Mouse (Mus musculus) lung, adult 2 months (tissue): ENCODE results near the gene Ankub1.

Source experiments
- CTCF ChIP-seq: fragments of 200-500 bp; IDR thresholded peaks from 2 replicates; pipeline ENCODE4 v1.5.1; 2011; ENCODE audit warnings: mild to moderate bottlenecking, low read length, control low read depth; ENCODE audit not compliant: insufficient read depth
- POLR2A ChIP-seq: fragments of 200-500 bp; IDR thresholded peaks from 2 replicates; pipeline ENCODE4 v1.6.1; 2011; ENCODE audit warnings: low read depth, mild to moderate bottlenecking, control low read depth, low read length, borderline replicate concordance; ENCODE audit errors: extremely low read depth

GRCm38 (mm10) chr3:57658608-57659007, 34.0 kb downstream of the Ankub1 start:
- no peak for TF ChIP-seq POLR2A
- no peak for TF ChIP-seq CTCF
